Mouse (Mus musculus) liver, postnatal 0 days (tissue): ENCODE measurements around the gene Rgmb.

Experiments used
- CTCF ChIP-seq: sonication (generic); IDR thresholded peaks from 2 replicates; pipeline ENCODE4 v1.5.1; 2016; ENCODE audit warnings: antibody characterized with exemption, low read depth
- EP300 ChIP-seq: IDR thresholded peaks from 2 replicates; pipeline ENCODE4 v1.6.1; 2016; ENCODE audit warnings: antibody characterized with exemption, low read depth, mild to moderate bottlenecking

GRCm38 (mm10) chr17:15776349-15776748 lies 54.5 kb downstream of the Rgmb start:
- TF ChIP-seq CTCF (no peak), EP300 (no peak)
